8 mouse cellular contexts compared by ENCODE assay signal in genomic region chr4:133439460-133440376, GRCm38 (mm10). TPM values are rescaled to one million over a fixed set of nuclear protein-coding genes. Genes with fewer than 3 reads are reported as not detected.
DNase-seq lines count a peak whose midpoint lies in the region; ATAC-seq lines count a peak whose summit lies in the region.

No protein-coding gene starts in this region.

- peak overlapping the region; percentile 64 for H3K27ac ChIP-seq in forebrain, embryonic 15.5 days (replicated peaks)
- H3K27ac ChIP-seq in limb, embryonic 12.5 days: peak overlapping the region; percentile 87

- no peak overlapping the region for H3K4me3 ChIP-seq in forebrain, embryonic 15.5 days
- peak overlapping the region; percentile 19 for H3K4me3 ChIP-seq in limb, embryonic 12.5 days (replicated peaks)

- peak overlapping the region; percentile 23 for H3K4me2 ChIP-seq in forebrain, embryonic 15.5 days (replicated peaks)
- H3K4me2 ChIP-seq in limb, embryonic 12.5 days: peak overlapping the region; percentile 55

- H3K9me3 ChIP-seq in forebrain, embryonic 15.5 days: no peaks in the 10 kb centered on the region
- H3K9me3 ChIP-seq in limb, embryonic 12.5 days: no peaks in the 10 kb centered on the region

- intact Hi-C loops in left cerebral cortex, postnatal 4 days (cut with DNase I): no loop called here
- intact Hi-C loops in left cerebral cortex, postnatal 36 days (cut with DNase I): no loop called here

- no peaks in the 10 kb centered on the region for H3K27me3 ChIP-seq in forebrain, embryonic 15.5 days
- H3K27me3 ChIP-seq in limb, embryonic 12.5 days: no peaks in the 10 kb centered on the region

- 0 out of 2 replicates have a peak overlapping the region, but pooled peaks have one; percentile 1 for H3K9ac ChIP-seq in forebrain, embryonic 15.5 days (replicated peaks)
- H3K9ac ChIP-seq in limb, embryonic 12.5 days (replicated peaks): 0 out of 2 replicates have a peak overlapping the region, but pooled peaks have one; percentile 3

- H3K36me3 ChIP-seq in forebrain, embryonic 15.5 days: no peaks in the 10 kb centered on the region
- no peaks in the 10 kb centered on the region for H3K36me3 ChIP-seq in limb, embryonic 12.5 days

- H3K4me1 ChIP-seq in forebrain, embryonic 15.5 days: peaks cover 15% of the 10 kb centered on the region
- peaks cover 48% of the 10 kb centered on the region for H3K4me1 ChIP-seq in limb, embryonic 12.5 days (replicated peaks)

- peak; percentile 87 for ATAC-seq in forebrain, embryonic 15.5 days (replicated peaks)
- peak; percentile 88 for ATAC-seq in limb, embryonic 12.5 days (ENCODE audit: insufficient number of reproducible peaks, insufficient read depth, low FRiP score, low TSS enrichment, low read depth)
- ATAC-seq in megakaryocyte-erythroid progenitor cell, adult 5-6 weeks (replicated peaks; ENCODE audit: low FRiP score, low TSS enrichment, poor library complexity, severe bottlenecking): no peak

- peak; percentile 77 for DNase-seq in left cerebral cortex, postnatal 4 days
- no peak for DNase-seq in left cerebral cortex, postnatal 36 days (ENCODE audit: low spot score in 2 of 2)
- peak; percentile 33 for DNase-seq in cerebellum, adult 8-10 months
- peak; percentile 79 for DNase-seq in retina, embryonic 14.5 days (ENCODE audit: low spot score)
- DNase-seq in urinary bladder, adult 2 months (ENCODE audit: low spot score): no peak

- 9% methylated on average over 17 of the region's 17 CpGs for WGBS in forebrain, embryonic 15.5 days
- 3% methylated on average over 17 of the region's 17 CpGs for WGBS in limb, embryonic 12.5 days

RNA-seq across cellular contexts. Expression of gene Tent5b, which starts 40.2 kb away (rescaled TPM):
- total RNA-seq in left cerebral cortex, postnatal 4 days (2021): not detected
- total RNA-seq in left cerebral cortex, postnatal 36 days (2021): not detected
- polyA plus RNA-seq in forebrain, embryonic 15.5 days (2015; fragmentation: Nextera tagmentation; extraction: Ambion mirVana): 0.11 and 0.13 TPM in 2 replicates
- 1.2 TPM in 2 replicates for polyA plus RNA-seq in limb, embryonic 12.5 days (2016; fragmentation: Nextera tagmentation; extraction: Ambion mirVana)
- total RNA-seq in megakaryocyte-erythroid progenitor cell, adult 5-6 weeks (2014; fragmentation: Nextera tagmentation): not detected in 2 replicates
- total RNA-seq in megakaryocyte-erythroid progenitor cell, adult 5-6 weeks (2017): 0.28 TPM in 1 of 2 replicates, not detected in the other
- polyA plus RNA-seq in urinary bladder, adult 2 months (2012; rRNA removed): 26.0 and 32.2 TPM in 2 replicates

RNA-seq across cellular contexts. Expression of gene Trnp1, which starts 58.6 kb away (rescaled TPM):
- 10 to 100 TPM; 49.4 to 54.1 TPM for total RNA-seq in left cerebral cortex, postnatal 4 days (2021)
- 100 to 1,000 TPM; 168 to 210 TPM for total RNA-seq in left cerebral cortex, postnatal 36 days (2021)
- polyA plus RNA-seq in forebrain, embryonic 15.5 days (2015; fragmentation: Nextera tagmentation; extraction: Ambion mirVana): 7.9 and 9.0 TPM in 2 replicates
- 2.0 and 3.7 TPM in 2 replicates for polyA plus RNA-seq in limb, embryonic 12.5 days (2016; fragmentation: Nextera tagmentation; extraction: Ambion mirVana)
- not detected in 2 replicates for total RNA-seq in megakaryocyte-erythroid progenitor cell, adult 5-6 weeks (2014; fragmentation: Nextera tagmentation)
- total RNA-seq in megakaryocyte-erythroid progenitor cell, adult 5-6 weeks (2017): 3.9 TPM in 1 of 2 replicates, not detected in the other
- 25.1 and 49.7 TPM in 2 replicates for polyA plus RNA-seq in urinary bladder, adult 2 months (2012; rRNA removed)

Comparison
In these comparisons a context has a peak if more than half of its experiments do, and no peak if none do; other contexts are left out.
1. DNase-seq: peak in left cerebral cortex, postnatal 4 days (single experiment), cerebellum, adult 8-10 months (single experiment) and retina, embryonic 14.5 days (single experiment); none in left cerebral cortex, postnatal 36 days (0 of 2) and urinary bladder, adult 2 months (single experiment).
2. RNA of gene Trnp1, which starts 58.6 kb away (total RNA-seq): 168 to 210 TPM in left cerebral cortex, postnatal 36 days and 49.4 to 54.1 TPM in left cerebral cortex, postnatal 4 days; 3.9 TPM in megakaryocyte-erythroid progenitor cell, adult 5-6 weeks; every median in the first group is over 10 times any median in the second.